Mouse (Mus musculus) brain, adult 2 months (tissue): ENCODE measurements around the gene Ift80.
"Not testable (repeated sequence)": the region's sequence is repeated elsewhere in the genome, so short reads cannot be mapped to it uniquely, and the experiment has no call there.

Source experiments
- DNase-seq: peaks from one replicate; pipeline ENCODE4 v3.0.0; 2011; ENCODE audit warnings: low read depth, low spot score

Ift80 gene

DNA sequence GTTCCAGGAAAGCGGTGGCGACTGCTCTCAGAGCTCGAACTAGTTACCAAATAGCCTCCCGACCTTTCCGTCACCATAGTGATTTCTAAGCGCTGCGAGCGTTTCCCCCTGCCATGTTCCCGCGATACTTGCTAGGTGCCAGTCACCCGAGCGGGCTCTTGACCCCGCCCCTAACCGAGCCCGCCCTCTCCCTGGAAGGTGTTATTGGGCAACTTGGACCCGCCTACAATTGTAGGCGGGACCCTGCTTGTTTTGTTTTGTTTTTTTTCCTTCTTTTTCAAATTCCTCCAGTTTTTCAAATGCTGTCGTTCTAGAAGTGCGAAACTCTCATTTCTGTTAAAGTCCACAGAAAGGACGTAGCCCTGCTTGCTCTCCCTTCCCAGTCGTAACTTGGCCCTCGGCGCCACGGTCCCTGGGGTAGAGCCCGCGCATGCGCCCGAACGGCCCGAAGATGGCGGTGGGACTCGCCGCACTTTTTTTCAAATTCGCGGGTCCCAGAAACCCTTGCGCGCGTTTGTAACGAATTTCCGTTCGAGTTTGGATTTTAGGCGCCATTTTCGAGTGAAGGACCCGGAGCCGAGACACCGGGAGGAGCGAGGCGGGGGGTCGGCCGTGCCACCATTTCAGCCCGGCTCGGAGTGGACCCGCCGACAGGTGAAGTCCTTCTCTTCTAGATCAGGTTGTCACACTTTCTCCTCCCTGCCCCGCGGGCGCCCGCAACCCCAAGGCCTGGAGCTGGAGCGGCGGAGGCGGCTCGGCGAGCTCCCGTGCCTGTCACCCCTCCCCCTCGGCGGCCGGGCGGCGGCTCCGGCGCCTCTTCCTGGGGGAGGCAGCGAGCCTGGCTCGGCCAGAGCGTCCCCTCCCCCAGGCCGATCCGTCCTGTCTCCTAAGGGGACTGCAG is at the start of gene Ift80, which contains the start of gene Smc4:
Gene Ift80, minus strand, starts transcription at position 134 of the 901 bp plus-strand sequence.
Gene Smc4, plus strand, starts transcription at position 302 of the 901 bp plus-strand sequence.
- DNase-seq = peak; percentile 99

- DNase-seq = no peak
Measured at GRCm38 (mm10) chr3:69051894-69052293, 47.5 kb upstream of the Ift80 start.

GRCm38 (mm10) chr3:69049011-69049410 is 44.6 kb upstream of the Ift80 start:
- peak; percentile 93 for DNase-seq

GRCm38 (mm10) chr3:69047684-69048083 is 43.3 kb upstream of the Ift80 start:
- peak; percentile 36 for DNase-seq

GRCm38 (mm10) chr3:69046509-69046908 is 42.1 kb upstream of the Ift80 start:
- DNase-seq = no peak

DNA sequence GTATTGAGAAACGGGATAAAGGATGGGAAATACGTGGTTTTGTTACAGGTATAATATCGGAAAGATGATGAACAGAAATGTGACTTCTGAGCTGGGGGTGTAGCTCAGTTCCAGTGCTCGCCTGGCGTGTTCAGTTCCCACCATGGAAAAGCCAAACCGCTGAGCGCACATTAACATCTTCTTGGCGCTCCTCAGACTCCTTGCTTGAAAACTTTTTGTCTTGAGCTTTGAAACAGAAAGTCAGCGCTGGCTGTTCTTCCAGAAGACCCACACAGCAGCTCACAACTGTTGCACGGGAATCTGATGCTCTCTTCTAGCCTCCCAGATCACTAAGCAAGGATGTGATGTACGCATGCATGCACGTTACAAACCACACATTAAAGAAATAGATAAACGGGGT is 41.4 kb upstream of the Ift80 start:
- DNase-seq = peak; percentile 12

DNA sequence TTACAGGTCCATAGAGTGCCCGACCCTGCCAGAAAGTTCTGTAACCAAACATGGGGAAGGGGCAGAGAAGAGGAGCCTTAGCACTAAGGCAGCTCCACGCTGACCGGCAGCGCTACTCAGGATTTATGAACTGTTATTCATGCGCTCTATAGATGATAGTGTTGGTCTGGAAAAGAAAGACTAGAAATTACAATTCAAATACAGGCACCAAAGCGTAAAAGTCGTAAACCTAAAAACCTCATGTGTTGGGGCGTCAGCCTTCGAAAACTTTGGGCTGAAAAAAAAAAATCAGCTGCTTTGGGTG is 41.0 kb upstream of the Ift80 start:
- no peak for DNase-seq

DNA sequence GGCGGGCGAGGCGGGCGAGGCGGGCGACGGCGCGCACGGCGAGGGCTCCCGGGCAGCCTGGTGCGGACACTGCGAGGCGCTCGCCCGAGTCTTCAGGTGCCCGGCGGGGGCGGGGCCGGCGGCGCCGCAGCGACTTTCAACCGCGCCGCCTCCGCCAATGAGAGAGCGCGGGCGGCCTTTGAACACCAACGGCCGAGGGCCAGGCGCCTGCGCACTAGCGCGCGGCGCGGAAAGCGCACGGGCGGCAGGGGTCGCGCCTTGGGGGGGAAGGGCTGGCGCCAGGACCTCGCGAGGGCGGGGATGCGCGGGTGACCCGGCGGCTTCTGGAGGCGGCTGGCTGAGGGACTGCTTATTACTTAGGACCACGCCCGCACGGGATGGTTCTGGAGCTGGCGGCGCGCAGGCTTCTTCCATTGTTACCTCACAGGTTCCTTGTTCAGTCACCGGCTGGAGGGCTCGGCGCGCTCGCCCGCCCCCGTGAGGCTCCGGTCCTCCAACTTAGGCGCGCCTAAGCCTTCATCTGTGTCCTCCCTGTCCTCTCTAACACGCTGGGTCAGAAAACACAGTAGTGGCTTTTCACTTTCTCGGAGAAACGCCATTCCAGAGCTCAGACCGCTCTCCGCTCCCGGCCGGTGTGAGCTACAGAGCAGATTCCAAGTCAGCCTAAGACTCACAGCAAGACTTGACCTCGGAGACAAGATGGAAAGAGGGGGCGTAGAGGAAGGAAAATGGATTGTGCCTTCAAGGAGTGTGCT is 40.5 kb upstream of the Ift80 start, which contains the start of gene Trim59:
Gene Trim59, minus strand, starts transcription at position 111 of the 755 bp plus-strand sequence.
- peak; percentile 95 for DNase-seq

- no peak for DNase-seq
Measured at GRCm38 (mm10) chr3:69044167-69044591, 39.8 kb upstream of the Ift80 start.

DNA sequence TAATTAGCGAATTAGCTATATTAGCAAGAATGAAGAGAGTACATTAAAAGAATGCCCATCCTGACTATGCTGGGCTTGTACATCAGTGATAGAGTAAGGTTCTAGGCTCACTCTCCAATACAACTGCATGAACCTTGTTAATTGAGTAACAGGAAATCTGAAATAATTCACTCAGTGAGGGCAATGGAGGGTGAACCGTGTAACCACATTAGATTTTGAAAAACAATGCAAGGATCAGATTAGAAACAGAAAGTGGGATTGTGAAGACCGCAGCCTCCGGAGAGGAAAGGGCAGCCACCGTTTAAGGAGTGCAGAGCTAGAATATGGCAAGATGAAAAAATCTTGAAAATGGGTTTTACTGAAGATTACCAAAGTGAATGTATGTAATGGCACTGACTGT is 36.9 kb upstream of the Ift80 start:
- no peak for DNase-seq

DNA sequence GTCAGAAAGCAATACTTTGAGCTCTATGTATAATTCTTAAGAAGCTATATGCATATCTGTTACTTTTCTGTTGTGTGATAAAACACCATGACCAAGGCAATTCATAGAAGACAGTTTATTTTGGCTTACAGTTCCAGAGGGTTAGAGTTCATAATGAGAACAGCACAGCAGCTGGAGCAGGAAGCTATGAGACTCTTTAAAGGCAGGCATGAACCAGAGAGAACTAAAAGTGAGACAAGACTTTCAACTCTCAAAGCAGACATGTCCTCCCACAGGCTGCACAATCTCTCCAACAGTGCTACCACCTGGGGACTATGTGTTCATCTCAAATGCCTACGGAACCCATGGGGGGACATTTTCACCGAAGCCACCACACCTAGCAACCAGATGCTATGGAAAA is 35.7 kb upstream of the Ift80 start:
- no peak for DNase-seq

GRCm38 (mm10) chr3:69026133-69026783 is 21.9 kb upstream of the Ift80 start:
- DNase-seq = no peak

DNA sequence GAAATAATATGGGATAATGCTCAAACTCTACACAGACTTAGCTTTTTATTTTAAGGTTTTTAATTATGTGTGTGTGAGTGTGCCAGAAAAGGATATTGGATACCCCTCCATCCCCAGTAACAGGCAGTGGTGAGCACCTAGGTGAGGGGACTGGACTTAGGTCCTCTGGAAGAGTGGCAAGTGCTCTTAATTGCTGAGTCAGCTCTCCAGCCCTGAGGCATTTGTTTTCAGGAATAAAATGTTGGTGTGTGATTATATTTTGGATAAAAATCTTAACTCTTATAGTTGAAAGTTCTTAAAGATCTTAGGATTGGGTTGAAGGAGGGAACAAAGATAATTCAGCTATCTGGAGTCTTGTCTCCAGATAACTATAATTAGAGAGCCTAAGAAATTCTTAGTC is 16.4 kb upstream of the Ift80 start:
- no peak for DNase-seq

- DNase-seq = peak; percentile 17
Measured at GRCm38 (mm10) chr3:69020285-69020684, 15.9 kb upstream of the Ift80 start.

GRCm38 (mm10) chr3:69018635-69019034 is 14.3 kb upstream of the Ift80 start:
- DNase-seq = not testable (repeated sequence)

GRCm38 (mm10) chr3:69017181-69017580 is 12.8 kb upstream of the Ift80 start:
- DNase-seq = no peak

- no peak for DNase-seq
Measured at GRCm38 (mm10) chr3:69008873-69009272, 4.5 kb upstream of the Ift80 start.

GRCm38 (mm10) chr3:69006246-69006760 is 1.9 kb upstream of the Ift80 start:
- no peak for DNase-seq

DNA sequence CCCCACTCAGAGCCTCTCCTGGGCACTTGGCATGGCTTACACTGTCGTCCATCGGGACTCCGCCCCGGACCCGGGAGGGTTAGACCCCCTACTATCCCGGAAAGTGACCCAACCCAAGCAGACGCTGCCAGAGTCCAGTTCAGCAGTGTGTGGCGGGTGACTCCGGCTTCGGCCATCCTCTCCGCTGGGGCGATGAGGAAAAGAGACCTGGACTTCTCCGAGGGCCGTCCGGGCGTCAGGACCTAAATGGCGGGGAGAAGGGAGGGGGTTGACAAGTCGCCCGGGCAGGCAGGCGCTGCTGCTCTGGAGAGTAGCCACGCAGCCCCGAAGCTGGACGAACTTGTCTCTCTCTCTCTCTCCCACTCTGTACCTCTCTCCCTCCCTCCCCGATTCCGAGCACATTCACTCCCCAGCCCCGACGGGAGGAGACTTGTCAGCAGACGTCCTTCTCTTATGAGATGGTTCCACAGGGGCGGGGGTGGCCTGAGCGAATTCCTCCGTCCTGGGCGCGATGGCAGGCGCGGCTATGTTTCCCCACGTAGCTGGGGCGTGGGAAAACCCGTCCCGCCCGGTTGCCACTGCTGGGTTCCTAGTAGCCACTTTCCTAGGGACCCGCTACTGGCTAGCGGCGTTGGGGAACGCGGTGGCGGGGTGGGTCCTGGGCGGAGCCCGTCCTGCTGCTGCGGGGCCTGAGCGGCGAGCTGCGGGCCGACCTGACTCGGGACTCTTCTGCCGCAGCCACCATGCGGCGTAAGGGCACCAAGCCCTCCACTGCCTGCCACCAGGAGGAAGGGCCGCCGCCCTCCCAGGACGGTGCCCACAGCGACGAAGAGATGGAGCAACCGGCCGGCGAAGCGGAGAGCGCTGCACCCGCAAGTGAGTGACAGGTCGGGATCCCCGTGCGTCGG is 1.2 kb upstream of the Ift80 start:
- peak; percentile 9 for DNase-seq

DNA sequence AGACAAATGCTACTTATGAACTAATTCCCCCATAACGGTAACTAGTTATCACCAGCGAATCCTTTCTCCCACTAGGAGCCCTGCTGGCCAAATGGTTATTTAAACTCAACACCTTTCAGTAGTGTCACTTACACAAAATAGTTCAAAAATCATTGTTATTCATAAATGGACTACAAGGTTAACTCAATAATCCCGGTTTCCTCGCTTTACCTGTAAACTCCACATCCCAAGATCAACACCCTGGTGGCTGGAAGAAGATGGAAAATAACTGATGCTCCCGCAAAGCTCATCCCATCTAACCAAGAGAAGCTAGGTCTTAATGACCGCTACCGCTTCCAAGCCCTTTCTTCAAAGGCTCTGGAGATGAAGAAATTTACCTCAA is 324 bp downstream of the Ift80 start:
- DNase-seq = no peak

- DNase-seq = no peak
Measured at GRCm38 (mm10) chr3:69002781-69003180, 1.6 kb downstream of the Ift80 start.
